Mouse (Mus musculus): ENCODE measurements at regions not wholly inside any gene's neighbourhood (a gene's known extent, or its start where the extent isn't known, plus 50 kb on each side); places are given as distances from the start of the nearest gene placed in this dataset.
A peak's percentile ranks its signal among the peaks of the same experiment; 100 is the strongest.

- DNase-seq (ENCODE audit: low spot score), result no peak
These were observed 54.4 kb upstream of the Lrpprc start for GRCm38 (mm10) chr17:84844950-84845349.

DNA sequence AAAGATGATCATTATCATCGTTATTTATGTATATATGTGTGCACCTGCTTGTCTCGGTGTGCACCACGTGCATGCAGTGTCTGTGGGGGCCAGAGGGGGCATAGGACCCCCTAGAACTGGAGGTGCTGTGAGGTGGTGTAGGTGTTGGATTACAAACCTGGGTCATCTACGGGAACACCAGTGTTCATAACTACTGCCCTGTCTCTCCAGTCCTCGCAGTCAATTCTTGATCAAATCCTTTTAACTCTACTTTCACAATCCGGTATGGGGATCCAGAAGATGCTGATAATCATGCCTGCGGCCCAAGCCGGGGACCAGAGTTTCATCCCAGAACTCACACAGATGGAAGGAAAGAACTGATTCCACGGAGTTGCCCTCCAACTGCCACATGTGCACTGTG lies 55.6 kb upstream of the Lrpprc start:
- no peak for DNase-seq (ENCODE audit: low spot score)

- no peak for DNase-seq (ENCODE audit: low spot score)
These were observed 57.9 kb upstream of the Lrpprc start for GRCm38 (mm10) chr17:84848385-84849030.

DNA sequence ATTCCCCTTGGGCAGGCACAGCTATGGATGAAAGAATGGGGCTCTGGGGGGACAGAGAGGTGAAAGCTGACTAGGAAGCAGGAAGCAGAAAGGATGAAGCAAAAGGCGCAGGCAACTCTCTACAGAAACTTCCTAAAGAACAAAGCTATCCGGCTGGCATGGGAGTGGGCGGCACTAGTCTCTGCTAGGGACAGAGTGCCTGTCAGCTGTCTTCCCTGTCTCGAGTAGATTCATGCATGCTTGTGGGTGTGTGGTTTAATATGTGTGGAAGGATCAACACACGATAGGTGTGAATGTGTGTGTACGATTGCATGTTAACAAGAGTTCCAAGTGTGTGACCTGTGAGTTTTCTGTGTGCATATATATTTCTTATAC lies 58.4 kb upstream of the Lrpprc start:
- no peak for DNase-seq (ENCODE audit: low spot score)

DNA sequence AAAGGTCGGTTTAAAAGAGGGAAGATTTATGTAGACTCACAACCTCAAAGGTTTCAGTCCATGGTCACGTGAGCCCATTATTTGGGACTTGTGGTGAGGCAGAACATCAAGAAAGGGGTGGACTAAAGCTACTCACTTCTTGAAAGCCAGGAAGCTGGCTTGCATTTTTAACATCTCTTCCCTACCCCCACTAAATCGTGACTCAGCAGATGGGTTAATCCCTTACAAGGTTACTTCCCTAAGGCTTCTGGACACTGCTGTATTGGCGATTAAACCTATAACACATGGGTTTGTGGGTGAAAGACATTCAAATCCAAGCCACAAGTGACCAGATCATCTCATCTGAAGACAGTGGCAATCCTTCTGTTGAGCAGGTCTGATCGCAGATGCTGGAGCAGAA lies 59.9 kb upstream of the Lrpprc start:
- no peak for DNase-seq (ENCODE audit: low spot score)

DNA sequence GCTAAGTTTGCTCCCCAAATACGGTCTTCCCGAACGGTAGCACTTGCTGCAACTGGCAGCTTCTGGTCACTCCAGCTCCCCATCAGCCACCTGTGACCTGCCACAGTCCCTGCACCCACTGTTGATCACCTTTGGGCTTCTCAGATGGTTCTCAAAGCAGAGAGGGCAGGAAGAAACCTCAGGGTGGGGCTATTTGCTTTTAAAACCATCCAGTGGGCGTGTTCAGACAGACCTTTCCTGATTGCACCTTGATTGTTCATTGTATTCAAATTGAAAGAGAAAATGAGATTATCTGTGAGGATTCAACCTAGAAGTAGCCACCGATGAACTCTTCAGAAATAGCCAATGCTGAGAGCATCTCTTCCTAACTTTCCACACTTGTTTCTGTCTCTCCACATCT lies 60.3 kb upstream of the Lrpprc start:
- DNase-seq (ENCODE audit: low spot score), result no peak

DNA sequence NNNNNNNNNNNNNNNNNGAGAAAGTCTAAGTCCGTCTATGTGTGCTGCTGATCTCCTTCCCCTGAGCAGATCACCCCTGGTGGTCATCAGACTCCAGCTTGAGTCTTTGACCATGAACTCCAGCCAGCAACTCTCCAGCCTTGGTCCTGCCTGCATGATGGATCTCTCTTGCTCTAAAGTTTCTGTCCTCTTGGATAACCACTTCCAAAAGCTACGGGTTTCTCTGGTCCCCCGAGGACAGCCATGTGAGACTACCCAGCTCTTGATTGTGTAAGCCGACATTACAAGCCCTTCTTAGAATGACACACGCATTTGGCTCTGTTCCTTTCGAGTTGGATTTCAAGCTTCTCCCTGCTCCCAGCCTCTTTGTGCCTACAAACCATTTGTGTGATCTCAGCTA lies 66.4 kb upstream of the Lrpprc start:
- DNase-seq (ENCODE audit: low spot score), result no peak

- DNase-seq (ENCODE audit: low spot score), result no peak
These were observed 68.2 kb upstream of the Lrpprc start for GRCm38 (mm10) chr17:84858830-84859229.

DNA sequence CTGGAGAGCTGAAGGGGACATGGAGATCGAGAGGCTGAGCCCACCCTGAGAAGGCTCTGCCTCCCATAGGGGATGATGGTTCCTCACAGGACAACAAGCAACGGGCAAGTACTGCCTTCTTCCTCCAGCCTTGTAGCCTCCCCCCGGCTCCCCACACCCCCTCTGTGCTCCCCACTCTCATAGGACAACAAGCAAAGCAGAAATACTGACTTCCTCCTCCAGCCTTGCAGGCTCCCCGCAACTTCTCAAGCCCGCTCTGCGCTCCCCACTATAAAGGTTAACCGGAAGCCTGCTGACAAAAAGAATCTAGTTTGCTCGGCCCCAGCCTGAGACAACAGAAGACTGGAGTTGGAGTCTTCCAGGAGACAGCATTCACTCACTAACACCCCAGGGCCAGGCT lies 69.3 kb upstream of the Lrpprc start:
- no peak for DNase-seq (ENCODE audit: low spot score)

GRCm38 (mm10) chr17:84860835-84861234 lies 70.2 kb upstream of the Lrpprc start:
- no peak for DNase-seq (ENCODE audit: low spot score)

GRCm38 (mm10) chr17:84864231-84864630 lies 73.6 kb upstream of the Lrpprc start:
- DNase-seq (ENCODE audit: low spot score), result peak; percentile 25

GRCm38 (mm10) chr17:84865158-84865557 lies 74.6 kb upstream of the Lrpprc start:
- peak; percentile 25 for DNase-seq (ENCODE audit: low spot score)

- no peak for DNase-seq (ENCODE audit: low spot score)
These were observed 75.0 kb upstream of the Lrpprc start for GRCm38 (mm10) chr17:84865566-84865965.

DNA sequence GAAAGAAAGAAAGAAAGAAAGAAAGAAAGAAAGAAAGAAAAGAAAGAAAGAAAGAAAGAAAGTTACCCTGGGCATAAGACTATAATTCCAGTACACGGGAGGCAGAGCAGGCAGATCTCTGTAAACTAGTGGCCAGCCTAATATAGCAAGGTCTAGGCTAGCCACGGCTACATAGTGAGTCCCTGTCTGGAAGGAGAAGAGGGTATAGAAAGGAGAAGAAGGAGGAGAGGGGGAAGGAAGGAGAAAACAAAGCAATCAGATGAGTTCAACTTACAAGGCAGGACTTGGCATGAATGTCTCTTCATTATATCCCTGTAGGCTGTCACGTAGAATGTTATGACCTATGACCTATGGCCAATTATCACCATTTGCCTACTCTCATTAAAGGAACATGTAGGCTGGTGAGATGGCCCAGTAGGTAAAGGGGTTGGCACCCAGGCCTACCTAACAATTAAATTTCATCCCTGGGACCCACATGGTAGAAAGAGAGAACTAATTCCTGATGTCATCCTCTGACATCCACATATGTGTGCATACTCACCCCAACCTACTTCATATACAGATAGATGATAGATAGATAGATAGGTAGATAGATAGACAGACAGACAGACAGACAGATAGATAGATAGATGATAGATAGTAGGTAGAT lies 78.6 kb upstream of the Lrpprc start:
- no peak for DNase-seq (ENCODE audit: low spot score)

DNA sequence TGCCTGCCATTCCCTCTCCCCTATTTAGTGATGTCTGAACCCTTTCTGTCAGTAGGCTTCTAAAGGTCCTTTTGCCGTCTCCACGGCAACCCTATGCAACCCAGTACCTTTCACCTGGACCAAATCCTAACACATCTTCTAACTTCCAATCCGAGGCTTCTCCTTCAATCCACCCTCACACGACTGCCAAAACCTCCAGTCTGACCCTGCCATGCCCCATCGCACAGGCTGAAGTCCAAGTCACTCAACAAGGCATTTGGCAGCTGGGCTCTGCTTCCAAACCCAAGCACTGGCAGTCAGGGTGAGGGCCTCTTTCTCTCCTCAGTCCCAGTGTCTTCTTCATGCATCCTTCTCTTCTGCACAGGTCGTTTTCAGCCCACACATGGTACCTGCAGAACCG lies 83.0 kb upstream of the Lrpprc start:
- no peak for DNase-seq (ENCODE audit: low spot score)

DNA sequence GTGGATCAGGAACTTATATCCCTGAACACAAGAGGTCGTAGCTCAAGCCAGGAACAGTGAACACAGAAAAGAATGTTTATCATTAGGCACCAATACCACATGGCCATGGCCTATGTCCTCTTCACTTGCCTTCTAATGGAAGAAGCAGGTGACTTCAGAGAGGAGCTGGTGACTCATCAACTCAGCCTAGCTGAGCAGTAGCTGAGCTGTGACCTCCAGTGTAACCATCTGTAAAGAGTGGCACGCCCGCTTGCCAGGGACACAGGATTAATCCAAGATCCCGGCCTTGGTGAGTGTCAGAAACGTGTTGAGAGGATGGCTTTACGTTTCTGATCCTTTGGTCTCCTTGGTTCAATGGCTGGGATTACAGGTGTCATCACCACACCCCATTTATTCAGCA lies 82.0 kb upstream of the Ppm1b start:
- DNase-seq (ENCODE audit: low spot score), result no peak

DNA sequence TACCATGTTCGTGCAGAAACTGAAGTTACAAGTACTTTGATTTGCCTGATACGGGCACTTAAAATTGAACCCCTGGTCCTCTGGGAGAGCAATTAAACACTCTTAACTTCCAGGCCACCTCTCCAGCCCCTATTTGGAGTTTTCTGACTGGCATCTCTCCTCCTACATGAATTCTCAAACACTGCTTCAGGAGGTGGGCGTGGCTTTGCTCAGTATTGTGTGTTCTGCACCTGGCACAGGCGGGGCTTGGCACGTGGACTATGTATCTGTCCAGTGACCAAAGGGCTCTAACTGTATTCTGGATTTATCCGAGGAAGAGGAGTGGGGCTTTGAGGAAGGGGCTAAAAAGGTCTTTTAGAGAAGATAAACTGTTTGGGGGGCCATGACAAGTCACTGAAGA lies 81.5 kb upstream of the Ppm1b start:
- DNase-seq (ENCODE audit: low spot score), result no peak

DNA sequence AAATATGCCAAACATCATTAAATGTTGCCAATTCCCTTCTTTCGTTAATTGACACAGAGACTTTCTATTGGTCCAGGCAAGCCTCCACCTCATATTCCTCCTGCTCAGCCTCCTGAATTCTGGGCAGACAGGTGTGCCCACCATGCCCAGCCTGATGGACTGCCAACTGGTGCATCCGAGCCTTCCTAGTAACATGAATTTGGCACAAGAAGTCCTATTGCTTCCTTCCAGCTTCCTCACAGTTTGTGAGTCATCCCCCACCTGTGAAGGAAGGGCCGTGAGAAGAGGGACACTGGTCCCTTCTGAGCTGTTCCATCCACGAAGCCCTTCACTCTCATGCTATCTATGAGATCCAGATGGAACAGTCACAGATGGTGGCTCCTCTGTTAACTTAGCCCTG lies 80.5 kb upstream of the Ppm1b start:
- no peak for DNase-seq (ENCODE audit: low spot score)

DNA sequence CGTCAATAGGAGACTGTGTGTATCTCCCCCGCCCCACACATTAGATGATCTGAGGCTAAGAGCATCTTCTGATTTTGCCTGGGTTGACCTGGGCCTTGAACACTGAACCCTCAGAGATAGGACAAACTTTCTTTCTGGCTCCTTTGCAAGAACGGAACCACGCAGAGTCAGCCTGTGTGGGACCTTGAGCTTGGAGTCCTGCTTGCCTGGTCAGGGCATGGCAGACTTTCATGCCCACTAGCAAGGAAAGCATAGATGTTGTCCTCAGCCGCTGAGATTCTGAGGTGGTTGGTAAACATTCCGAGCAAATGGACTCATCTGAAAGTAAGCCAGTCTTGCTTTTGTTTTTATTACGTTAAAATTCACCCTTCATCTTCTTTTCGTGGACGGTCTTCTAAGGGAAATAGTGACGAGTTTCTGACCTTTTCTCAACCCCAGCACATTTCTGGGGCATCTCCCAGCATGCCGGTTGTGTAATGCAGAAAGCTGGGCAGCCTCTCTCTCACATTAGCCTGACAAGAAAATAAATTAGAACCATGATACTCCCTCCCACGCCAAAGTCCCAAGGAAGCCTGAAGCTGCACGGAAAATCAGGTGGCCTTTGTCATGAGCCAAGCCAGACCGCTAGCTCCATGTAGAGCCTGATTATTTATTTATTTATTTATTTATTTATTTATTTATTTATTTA lies 79.2 kb upstream of the Ppm1b start:
- no peak for DNase-seq (ENCODE audit: low spot score)

DNA sequence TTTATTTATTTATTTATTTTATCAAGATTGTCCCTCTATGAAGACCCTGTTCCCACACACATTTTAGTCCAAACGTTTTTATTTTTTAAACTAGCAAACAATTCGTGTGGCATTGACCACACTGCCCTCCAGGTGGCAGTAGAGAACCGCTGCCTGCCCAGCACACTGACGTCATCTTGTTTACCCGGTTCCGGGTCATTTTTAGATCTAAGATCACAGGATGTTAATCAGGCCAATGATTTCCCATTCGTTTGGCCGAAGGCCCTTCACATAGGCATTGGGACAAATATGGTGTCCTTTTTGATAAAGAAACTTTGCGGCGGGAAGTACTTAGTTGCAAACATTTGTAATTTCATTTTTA lies 78.7 kb upstream of the Ppm1b start:
- DNase-seq (ENCODE audit: low spot score), result peak; percentile 82

DNA sequence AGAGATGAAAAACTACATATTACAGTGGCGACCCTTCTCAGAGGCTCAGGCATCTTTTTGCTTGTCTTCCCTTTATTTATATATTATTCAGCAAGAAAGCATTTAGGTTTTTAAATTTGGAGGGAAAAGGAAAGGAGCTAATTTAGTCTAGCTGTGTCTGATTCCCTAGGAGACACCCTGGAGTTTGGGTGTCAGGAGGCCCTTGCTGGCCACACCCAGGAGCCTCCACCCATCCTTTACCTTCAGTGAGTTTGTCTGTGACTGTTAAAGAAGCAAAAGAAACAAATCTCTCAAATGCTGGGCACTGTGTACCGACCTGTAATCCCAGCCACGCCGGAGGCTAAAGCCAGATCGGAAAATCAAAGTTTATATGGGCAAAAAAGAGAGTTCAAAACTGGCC lies 78.2 kb upstream of the Ppm1b start:
- no peak for DNase-seq (ENCODE audit: low spot score)

- DNase-seq (ENCODE audit: low spot score), result no peak
These were observed 77.4 kb upstream of the Ppm1b start for GRCm38 (mm10) chr17:84879146-84879545.

GRCm38 (mm10) chr17:84880946-84881345 lies 75.6 kb upstream of the Ppm1b start:
- no peak for DNase-seq (ENCODE audit: low spot score)

- DNase-seq (ENCODE audit: low spot score), result no peak
These were observed 68.0 kb upstream of the Ppm1b start for GRCm38 (mm10) chr17:84888525-84888924.
